Mouse (Mus musculus): ENCODE results near the gene Nadk2. TPM values are rescaled to one million over a fixed set of nuclear protein-coding genes. Genes with fewer than 3 reads are reported as not detected.

Gene Nadk2
- 35.3 and 36.5 TPM in 2 replicates for polyA plus RNA-seq (2016; fragmentation: Nextera tagmentation; extraction: Ambion mirVana)

GRCm38 (mm10) chr15:9070912-9071555 is at the start of gene Nadk2:
Nadk2 (plus strand) TSS chr15:9071260.
- peak within 1 kb of the TSS; percentile 81 for H3K4me2 ChIP-seq (replicated peaks)
- ATAC-seq (ENCODE audit: low FRiP score, low read depth) = peak; percentile 99
- H3K27ac ChIP-seq (replicated peaks) = peak within 1 kb of the TSS; percentile 91
- no peaks in the 10 kb centered on the region for H3K36me3 ChIP-seq
- peak within 1 kb of the TSS; percentile 90 for H3K9ac ChIP-seq (replicated peaks)
- peak within 1 kb of the TSS; percentile 94 for H3K4me3 ChIP-seq
- H3K27me3 ChIP-seq = no peaks in the 10 kb centered on the region
- no peaks in the 10 kb centered on the region for H3K9me3 ChIP-seq
- peaks cover 36% of the 10 kb centered on the region for H3K4me1 ChIP-seq
- 1% methylated on average over 28 of the region's 54 CpGs for WGBS

GRCm38 (mm10) chr15:9055704-9056103 is 15.4 kb upstream of the Nadk2 start:
- ATAC-seq (ENCODE audit: low FRiP score, low read depth) = no peak
- no peaks in the 10 kb centered on the region for H3K36me3 ChIP-seq
- no peak overlapping the region for H3K9ac ChIP-seq (replicated peaks)
- H3K4me2 ChIP-seq (replicated peaks) = no peak overlapping the region
- no peaks in the 10 kb centered on the region for H3K4me1 ChIP-seq
- H3K27ac ChIP-seq (replicated peaks) = no peak overlapping the region
- no peak overlapping the region for H3K4me3 ChIP-seq
- H3K27me3 ChIP-seq = no peaks in the 10 kb centered on the region
- H3K9me3 ChIP-seq = no peaks in the 10 kb centered on the region

DNA sequence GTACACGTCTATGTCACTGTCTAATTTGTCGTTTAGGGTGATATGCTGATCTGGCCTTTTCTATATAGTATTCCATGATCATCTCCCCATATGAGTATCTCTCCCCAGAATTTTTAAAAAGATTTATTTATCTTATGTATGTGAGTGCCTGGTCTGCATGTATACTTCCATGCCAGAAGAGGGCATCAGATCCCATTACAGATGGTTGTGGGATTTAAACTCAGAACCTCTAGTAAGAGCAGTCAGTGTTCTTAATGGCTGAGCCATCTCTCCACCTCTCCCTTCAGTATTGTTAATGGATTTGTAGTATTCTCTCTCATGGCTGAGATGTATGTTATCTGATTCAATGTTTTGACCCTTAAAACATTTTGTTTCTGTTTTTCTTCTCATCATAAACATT is 11.2 kb upstream of the Nadk2 start:
- ATAC-seq (ENCODE audit: low FRiP score, low read depth) = no peak
- Histone ChIP-seq H3K4me3 (no peak overlapping the region), H3K27ac (replicated peaks) (no peak overlapping the region), H3K4me2 (replicated peaks) (no peak overlapping the region), H3K4me1 (peaks cover 2% of the 10 kb centered on the region; the same call in 1 of the 2 replicates), H3K27me3 (no peaks in the 10 kb centered on the region), H3K36me3 (no peaks in the 10 kb centered on the region), H3K9me3 (no peaks in the 10 kb centered on the region), H3K9ac (replicated peaks) (no peak overlapping the region)
- 84% methylated on average over 2 of the region's 2 CpGs for WGBS

- WGBS = 47% methylated on average over 7 of the region's 7 CpGs
- Histone ChIP-seq H3K36me3 (no peaks in the 10 kb centered on the region), H3K4me1 (peaks cover 2% of the 10 kb centered on the region; the same call in 1 of the 2 replicates), H3K9ac (replicated peaks) (no peak overlapping the region), H3K4me2 (replicated peaks) (no peak overlapping the region), H3K4me3 (no peak overlapping the region), H3K27me3 (no peaks in the 10 kb centered on the region), H3K27ac (replicated peaks) (0 out of 2 replicates have a peak overlapping the region, but pooled peaks have one; percentile 25), H3K9me3 (no peaks in the 10 kb centered on the region)
- ATAC-seq (ENCODE audit: low FRiP score, low read depth) = peak; percentile 80
These were observed 9.7 kb upstream of the Nadk2 start for GRCm38 (mm10) chr15:9061150-9061882.

DNA sequence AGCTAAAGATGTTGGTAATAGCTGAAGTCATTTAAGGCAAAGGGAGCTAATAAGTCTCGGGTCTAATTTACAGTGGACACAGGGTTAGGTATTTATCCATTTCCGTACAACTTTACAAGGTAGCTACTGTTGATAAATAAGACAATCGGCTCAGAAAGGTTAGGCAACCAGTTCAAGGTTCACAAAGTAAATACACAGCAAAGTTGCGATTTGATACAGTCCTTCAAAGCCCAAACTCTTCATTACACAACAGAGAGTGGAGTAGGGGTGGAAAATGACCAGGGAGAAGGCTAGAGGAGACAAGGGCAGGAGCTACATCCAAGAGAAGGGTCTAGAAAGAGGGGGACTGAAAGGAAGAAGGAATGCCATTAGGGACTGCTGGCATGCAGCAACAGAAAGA is 2.2 kb upstream of the Nadk2 start:
- H3K9ac ChIP-seq (replicated peaks) = no peak overlapping the region
- H3K4me1 ChIP-seq = peaks cover 25% of the 10 kb centered on the region
- WGBS = 88% methylated on average over 4 of the region's 4 CpGs
- ATAC-seq (ENCODE audit: low FRiP score, low read depth) = no peak
- H3K27ac ChIP-seq (replicated peaks) = no peak overlapping the region
- H3K9me3 ChIP-seq = no peaks in the 10 kb centered on the region
- no peak overlapping the region for H3K4me3 ChIP-seq
- H3K36me3 ChIP-seq = no peaks in the 10 kb centered on the region
- H3K27me3 ChIP-seq = no peaks in the 10 kb centered on the region
- no peak overlapping the region for H3K4me2 ChIP-seq (replicated peaks)

DNA sequence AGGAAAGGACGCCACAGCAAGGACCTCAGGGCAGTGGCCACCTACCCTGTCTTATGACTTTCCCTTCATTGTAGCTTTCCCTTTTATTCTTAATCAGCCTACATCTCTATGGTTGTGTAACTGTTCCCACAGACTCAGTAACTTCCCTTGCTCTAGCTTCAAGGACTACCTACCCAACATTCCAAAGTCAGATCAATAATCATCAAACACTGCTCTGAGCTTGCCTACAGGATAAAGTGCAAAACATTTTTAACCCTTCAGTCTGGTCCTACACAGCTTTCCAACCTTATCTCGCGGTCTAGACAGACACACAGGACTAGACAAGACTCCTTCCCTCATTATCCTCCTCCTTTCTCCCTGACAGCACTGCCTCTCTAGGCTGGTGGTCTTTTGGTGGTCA is 707 bp upstream of the Nadk2 start:
- 0% methylated on average over 3 of the region's 3 CpGs for WGBS
- Histone ChIP-seq H3K4me2 (replicated peaks) (peak overlapping the region; percentile 81), H3K36me3 (no peaks in the 10 kb centered on the region), H3K9me3 (no peaks in the 10 kb centered on the region), H3K27me3 (no peaks in the 10 kb centered on the region), H3K9ac (replicated peaks) (peak overlapping the region; percentile 54), H3K4me1 (peaks cover 34% of the 10 kb centered on the region), H3K4me3 (peak overlapping the region; percentile 94), H3K27ac (replicated peaks) (peak overlapping the region; percentile 91)
- no peak; the same call in 1 of the 2 replicates for ATAC-seq (ENCODE audit: low FRiP score, low read depth)

DNA sequence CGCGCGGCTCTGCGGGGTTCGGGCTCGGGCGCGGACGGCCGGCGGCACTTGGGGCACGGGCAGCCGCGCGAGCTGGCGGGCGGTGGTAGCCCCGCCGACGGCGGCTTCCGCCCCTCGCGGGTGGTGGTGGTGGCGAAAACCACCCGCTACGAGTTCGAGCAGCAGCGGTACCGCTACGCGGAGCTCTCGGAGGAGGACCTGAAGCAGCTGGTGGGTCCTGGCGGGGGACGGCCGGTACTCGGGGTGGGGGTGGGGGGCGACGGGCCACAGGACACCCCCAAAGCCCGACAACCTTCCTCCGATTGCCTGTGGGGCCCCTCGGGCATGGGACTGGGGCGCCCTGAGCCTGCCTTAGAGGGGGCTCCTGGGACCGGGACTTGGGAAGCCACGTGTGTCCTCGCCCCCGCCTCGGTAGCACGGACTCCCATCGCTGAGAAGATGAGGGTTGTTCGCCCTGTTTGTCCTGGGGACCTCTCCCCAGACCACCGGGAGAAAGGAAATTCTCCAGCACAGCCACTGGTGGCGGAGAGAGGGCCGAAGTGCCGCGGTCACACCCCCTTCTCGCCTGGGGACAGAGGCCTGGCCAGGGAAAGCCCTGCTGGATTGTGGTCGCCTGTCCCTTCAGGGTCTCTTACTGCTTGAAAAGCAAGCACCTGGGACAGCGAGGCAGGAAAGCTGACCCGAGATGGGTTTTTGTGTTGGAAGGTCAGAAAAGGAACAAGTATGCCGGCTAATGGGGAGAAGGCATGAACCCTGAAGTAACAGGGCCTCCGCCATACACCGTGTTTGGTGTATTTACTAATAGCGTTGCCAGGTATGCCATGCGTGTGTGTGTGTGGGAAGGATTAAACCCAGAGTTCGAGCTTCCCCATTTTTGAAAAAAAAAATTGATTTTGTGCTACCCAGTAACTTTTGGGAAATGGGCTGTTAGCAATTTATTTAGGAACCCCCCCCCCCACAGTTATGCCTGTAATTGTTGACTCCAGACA is 790 bp downstream of the Nadk2 start:
- Histone ChIP-seq H3K27me3 (no peaks in the 10 kb centered on the region), H3K9me3 (no peaks in the 10 kb centered on the region), H3K36me3 (no peaks in the 10 kb centered on the region), H3K4me3 (peak overlapping the region; percentile 94), H3K4me2 (replicated peaks) (peak overlapping the region; percentile 81), H3K27ac (replicated peaks) (peak overlapping the region; percentile 91), H3K9ac (replicated peaks) (peak overlapping the region; percentile 90), H3K4me1 (peaks cover 36% of the 10 kb centered on the region)
- peak; percentile 56 for ATAC-seq (ENCODE audit: low FRiP score, low read depth)
- under 1% methylated on average over 59 of the region's 66 CpGs for WGBS

- Histone ChIP-seq H3K27ac (replicated peaks) (no peak overlapping the region), H3K36me3 (no peaks in the 10 kb centered on the region), H3K4me3 (peak overlapping the region; percentile 94), H3K4me2 (replicated peaks) (peak overlapping the region; percentile 81), H3K9me3 (no peaks in the 10 kb centered on the region), H3K4me1 (peaks cover 36% of the 10 kb centered on the region), H3K9ac (replicated peaks) (peak overlapping the region; percentile 90; the same call in 1 of the 2 replicates), H3K27me3 (no peaks in the 10 kb centered on the region)
- WGBS = 44% methylated on average over 5 of the region's 5 CpGs
- ATAC-seq (ENCODE audit: low FRiP score, low read depth) = no peak
These were observed 1.6 kb downstream of the Nadk2 start for GRCm38 (mm10) chr15:9072630-9073029.

DNA sequence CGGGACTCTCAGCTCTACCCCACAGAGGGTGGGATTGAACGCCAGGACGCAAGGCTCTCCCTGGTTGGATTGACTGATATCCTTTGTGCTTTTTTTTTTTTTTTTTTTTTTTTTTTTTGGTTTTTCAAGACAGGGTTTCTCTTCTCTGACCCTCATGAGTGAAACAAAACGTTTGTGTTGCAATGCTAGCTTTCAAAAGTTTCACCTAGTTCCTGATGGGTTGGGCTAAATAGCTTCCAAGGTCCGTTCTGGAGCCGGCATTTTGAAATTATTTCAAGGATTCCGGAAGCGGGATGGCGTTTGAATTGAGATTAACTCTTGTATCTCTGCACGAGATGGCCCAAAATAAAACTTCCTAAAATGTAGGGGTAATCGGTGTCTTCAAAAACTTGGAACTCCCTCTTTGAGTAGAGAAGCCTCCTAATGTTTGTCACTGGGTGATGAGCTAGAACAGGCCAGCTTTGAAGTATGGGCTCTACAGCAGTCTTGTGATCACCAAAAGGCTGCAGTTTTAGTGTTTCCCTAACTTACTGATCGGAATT is 2.1 kb downstream of the Nadk2 start:
- peak overlapping the region; percentile 94; the same call in 1 of the 2 replicates for H3K4me3 ChIP-seq

DNA sequence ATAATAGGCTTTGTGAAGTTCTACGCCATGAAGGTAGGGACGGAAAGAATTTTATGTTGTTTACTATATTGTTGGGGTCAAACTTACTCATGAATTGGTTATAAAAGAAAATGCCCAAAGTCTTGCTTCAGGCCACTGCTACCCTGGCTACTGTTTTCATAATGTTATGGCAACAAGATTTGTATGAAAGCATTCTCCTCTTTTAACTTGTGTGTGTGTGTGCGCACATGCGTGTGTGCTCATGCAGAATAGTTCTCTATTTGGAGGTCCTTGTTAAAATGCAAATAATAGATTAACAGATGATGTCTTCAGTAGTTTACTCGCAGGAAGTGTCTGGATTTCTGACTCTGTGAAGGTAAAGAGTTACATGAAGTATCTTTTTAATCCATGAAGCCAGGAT is 2.6 kb downstream of the Nadk2 start:
- Histone ChIP-seq H3K9me3 (no peaks in the 10 kb centered on the region), H3K36me3 (no peaks in the 10 kb centered on the region), H3K4me3 (no peak overlapping the region), H3K4me2 (replicated peaks) (peak overlapping the region; percentile 81; the same call in 1 of the 2 replicates), H3K9ac (replicated peaks) (no peak overlapping the region), H3K4me1 (peaks cover 36% of the 10 kb centered on the region), H3K27ac (replicated peaks) (no peak overlapping the region), H3K27me3 (no peaks in the 10 kb centered on the region)
- ATAC-seq (ENCODE audit: low FRiP score, low read depth) = no peak
- WGBS = 76% methylated on average over 5 of the region's 5 CpGs

More for the DNA sequence above, 2.1 kb downstream of the Nadk2 start:
- Histone ChIP-seq H3K27me3 (no peaks in the 10 kb centered on the region), H3K27ac (replicated peaks) (no peak overlapping the region), H3K9ac (replicated peaks) (no peak overlapping the region), H3K4me1 (peaks cover 36% of the 10 kb centered on the region), H3K9me3 (no peaks in the 10 kb centered on the region), H3K4me2 (replicated peaks) (peak overlapping the region; percentile 81), H3K36me3 (no peaks in the 10 kb centered on the region)
- WGBS = 54% methylated on average over 12 of the region's 12 CpGs
- no peak for ATAC-seq (ENCODE audit: low FRiP score, low read depth)

GRCm38 (mm10) chr15:9074139-9074538 is 3.1 kb downstream of the Nadk2 start:
- 41% methylated on average over 2 of the region's 2 CpGs for WGBS
- Histone ChIP-seq H3K9ac (replicated peaks) (no peak overlapping the region), H3K4me3 (no peak overlapping the region), H3K36me3 (no peaks in the 10 kb centered on the region), H3K27me3 (no peaks in the 10 kb centered on the region), H3K4me1 (peaks cover 40% of the 10 kb centered on the region), H3K4me2 (replicated peaks) (no peak overlapping the region), H3K27ac (replicated peaks) (no peak overlapping the region), H3K9me3 (no peaks in the 10 kb centered on the region)
- ATAC-seq (ENCODE audit: low FRiP score, low read depth) = no peak
